Mouse (Mus musculus): ENCODE data around the gene Rbm20.

Rbm20 gene

GRCm38 (mm10) chr19:53671432-53671831, 5.7 kb upstream of the Rbm20 start:
- no peak for DNase-seq (ENCODE audit: low spot score)

DNA sequence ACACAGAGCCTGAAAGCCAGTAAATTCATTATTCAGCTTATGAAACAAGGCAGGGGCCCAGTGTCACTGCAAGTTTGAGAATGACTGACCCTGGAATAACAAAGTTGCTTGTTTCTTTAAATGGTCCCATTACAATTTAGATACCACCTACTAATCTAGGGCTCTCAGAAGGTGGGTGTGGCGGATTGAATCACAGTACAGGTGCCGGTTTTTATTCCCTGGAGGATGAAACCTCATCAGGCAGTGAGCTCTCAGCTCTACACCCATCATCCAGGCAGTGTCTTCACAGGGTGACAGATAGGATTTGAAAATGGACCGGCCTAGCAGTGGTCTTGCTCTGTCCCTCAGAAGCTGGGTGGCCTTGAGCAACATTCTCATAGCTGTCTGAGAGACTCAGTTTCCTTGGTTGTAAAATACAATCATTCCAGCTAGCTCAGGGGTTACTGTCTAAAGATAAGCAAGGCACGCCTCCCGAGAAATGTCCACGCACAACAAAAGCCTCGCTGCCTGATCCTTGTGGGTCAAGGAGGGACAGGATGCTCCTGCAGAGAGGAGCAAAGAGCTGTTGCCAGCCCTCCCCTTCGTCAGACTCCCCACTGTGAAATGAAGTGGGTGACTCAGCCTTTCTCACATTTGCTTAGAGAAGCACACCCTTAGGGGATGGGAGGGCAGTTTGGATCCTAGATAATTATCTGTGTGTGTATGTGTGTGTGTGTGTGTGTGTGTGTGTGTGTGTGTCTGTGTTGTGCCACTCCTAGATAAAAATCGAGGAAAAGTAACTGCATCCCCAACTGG, 2.8 kb upstream of the Rbm20 start:
- no peak for DNase-seq (ENCODE audit: low spot score)

- DNase-seq (ENCODE audit: low spot score): no peak
Observed at GRCm38 (mm10) chr19:53676228-53676627, 878 bp upstream of the Rbm20 start.

GRCm38 (mm10) chr19:53679194-53679593, 2.1 kb downstream of the Rbm20 start:
- DNase-seq (ENCODE audit: low spot score): no peak

GRCm38 (mm10) chr19:53679981-53680380, 2.9 kb downstream of the Rbm20 start:
- no peak for DNase-seq (ENCODE audit: low spot score)

GRCm38 (mm10) chr19:53682427-53682826, 5.3 kb downstream of the Rbm20 start:
- DNase-seq (ENCODE audit: low spot score): no peak

DNA sequence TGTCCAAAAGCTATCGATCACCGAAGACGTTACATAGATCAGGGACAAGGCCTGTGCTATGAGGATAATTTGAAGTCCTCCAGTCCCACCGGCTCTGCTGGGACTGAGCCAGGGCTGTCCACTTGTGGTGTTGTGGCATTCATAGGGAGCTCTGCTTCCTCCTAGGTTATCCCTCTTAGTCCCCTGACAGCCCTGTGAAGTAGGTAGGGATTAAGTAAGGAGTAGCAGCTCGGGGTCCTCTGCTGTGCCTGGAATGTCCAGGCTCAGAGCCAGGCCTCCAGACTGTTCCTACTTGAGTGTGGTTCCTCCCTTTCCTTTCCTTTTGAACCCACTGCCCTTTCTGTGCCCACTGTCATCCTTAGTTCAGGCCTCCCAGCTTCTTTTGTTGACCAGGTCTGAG, 10.5 kb downstream of the Rbm20 start:
- DNase-seq (ENCODE audit: low spot score): no peak

DNA sequence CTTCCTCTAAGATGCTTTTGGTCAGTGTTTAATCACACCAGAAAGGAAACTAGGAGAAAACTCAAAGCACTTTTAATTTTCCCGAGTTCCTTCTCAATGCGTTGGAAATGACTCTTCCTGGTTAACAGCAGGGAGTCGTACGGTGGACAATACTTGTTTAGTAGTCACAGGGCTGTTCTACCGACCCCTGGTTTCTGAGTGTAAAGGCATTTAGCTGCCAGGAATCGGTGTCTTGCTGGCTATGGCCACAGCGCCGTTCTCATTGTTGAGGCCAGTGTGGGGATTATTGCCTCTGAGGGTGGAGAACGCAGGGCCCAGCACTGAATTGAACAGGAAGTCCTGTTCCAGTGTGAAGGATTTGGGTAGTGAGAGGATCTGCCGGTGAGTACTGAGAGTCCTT, 13.7 kb downstream of the Rbm20 start:
- no peak for DNase-seq (ENCODE audit: low spot score)

- no peak for DNase-seq (ENCODE audit: low spot score)
Observed at GRCm38 (mm10) chr19:53694020-53694419, 16.9 kb downstream of the Rbm20 start.

GRCm38 (mm10) chr19:53696079-53696478, 19.0 kb downstream of the Rbm20 start:
- DNase-seq (ENCODE audit: low spot score): no peak

- no peak for DNase-seq (ENCODE audit: low spot score)
Observed at GRCm38 (mm10) chr19:53696655-53697054, 19.5 kb downstream of the Rbm20 start.

- peak; percentile 52 for DNase-seq (ENCODE audit: low spot score)
Observed at GRCm38 (mm10) chr19:53697376-53698126, 20.4 kb downstream of the Rbm20 start.

GRCm38 (mm10) chr19:53699671-53700070, 22.6 kb downstream of the Rbm20 start:
- peak; percentile 50 for DNase-seq (ENCODE audit: low spot score)

DNA sequence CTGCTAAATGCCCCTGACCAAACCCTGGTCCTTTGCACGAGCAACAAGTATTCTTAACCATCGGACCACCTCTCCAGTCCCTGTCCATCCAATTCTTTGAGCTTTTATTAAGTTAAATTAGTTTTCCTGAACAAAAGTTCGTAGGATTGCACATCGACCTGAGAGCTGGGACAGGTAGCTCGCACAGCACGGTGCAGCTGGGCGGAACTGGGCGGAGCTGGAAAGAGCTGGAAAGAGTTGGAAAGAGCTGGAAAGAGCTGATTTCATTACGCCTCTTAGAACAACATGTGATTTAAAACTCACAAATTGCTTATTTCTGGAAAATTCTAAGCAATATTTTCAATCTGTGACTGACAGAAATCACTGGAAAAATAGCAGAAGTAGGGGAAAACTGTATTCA, 24.3 kb downstream of the Rbm20 start:
- no peak for DNase-seq (ENCODE audit: low spot score)

- peak; percentile 87 for DNase-seq (ENCODE audit: low spot score)
Observed at GRCm38 (mm10) chr19:53704895-53705823, 28.1 kb downstream of the Rbm20 start.

- DNase-seq (ENCODE audit: low spot score): no peak
Observed at GRCm38 (mm10) chr19:53708401-53708800, 31.3 kb downstream of the Rbm20 start.

DNA sequence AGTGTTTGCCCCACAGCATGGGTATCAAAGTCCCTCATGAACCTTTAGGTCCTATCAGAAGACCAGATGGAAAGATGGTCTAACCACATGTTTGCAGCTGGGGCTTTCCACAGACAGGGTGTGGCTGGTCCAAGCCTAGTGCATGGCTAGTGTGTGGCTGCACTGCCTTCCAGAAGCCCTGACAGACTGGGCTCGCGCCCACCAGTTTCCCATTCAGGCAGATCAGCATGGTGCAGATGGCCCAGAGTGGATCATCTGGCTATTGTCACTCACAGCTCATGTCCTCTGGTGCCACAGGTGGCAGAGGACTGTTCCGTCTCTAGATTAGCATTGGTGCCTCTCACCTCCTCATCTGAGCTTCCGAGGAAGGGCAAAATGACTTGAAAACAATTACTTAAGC, 33.8 kb downstream of the Rbm20 start:
- no peak for DNase-seq (ENCODE audit: low spot score)

DNA sequence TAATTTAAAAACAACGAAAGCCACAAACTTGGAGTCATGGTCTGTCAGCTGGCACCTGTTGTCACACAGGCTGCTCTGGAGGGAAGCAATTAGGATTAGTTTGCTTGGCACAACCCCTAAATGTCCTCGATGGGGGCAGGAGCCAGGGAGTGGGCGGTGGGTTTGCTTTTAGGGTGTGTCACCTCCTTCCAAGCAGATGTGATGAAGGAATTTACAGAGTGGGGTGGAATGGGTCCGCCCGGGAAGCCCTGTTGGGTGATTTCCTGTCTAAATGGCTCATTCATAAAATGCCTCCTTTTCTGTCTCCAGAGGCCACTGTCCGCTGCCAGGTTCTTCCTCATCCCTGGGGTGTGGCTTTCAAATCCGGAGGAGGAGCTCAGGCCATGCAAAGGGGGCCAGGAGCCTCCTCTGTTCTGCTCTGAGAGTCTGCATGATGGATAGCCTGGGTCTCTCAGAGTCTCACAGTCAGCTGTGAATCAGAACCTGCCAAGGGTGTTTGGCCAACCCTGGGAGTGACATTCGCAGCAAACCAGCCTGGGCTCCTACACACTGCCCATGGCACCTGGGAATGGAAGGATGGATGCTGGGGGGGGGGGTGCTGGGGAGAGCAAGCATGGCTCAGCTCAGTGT, 34.3 kb downstream of the Rbm20 start:
- DNase-seq (ENCODE audit: low spot score): no peak

GRCm38 (mm10) chr19:53712297-53713025, 35.4 kb downstream of the Rbm20 start:
- DNase-seq (ENCODE audit: low spot score): no peak

- no peak for DNase-seq (ENCODE audit: low spot score)
Observed at GRCm38 (mm10) chr19:53713364-53713763, 36.3 kb downstream of the Rbm20 start.

GRCm38 (mm10) chr19:53716469-53716868, 39.4 kb downstream of the Rbm20 start:
- no peak for DNase-seq (ENCODE audit: low spot score)

All from embryo, embryonic 10.5 days (tissue).